Mouse (Mus musculus) urinary bladder, postnatal 14 days (tissue): ENCODE data around the gene Lgmn.

Source experiments
- DNase-seq: peaks from one replicate; pipeline ENCODE4 v3.0.0; 2021; ENCODE audit warnings: low spot score

Gene Lgmn

DNA sequence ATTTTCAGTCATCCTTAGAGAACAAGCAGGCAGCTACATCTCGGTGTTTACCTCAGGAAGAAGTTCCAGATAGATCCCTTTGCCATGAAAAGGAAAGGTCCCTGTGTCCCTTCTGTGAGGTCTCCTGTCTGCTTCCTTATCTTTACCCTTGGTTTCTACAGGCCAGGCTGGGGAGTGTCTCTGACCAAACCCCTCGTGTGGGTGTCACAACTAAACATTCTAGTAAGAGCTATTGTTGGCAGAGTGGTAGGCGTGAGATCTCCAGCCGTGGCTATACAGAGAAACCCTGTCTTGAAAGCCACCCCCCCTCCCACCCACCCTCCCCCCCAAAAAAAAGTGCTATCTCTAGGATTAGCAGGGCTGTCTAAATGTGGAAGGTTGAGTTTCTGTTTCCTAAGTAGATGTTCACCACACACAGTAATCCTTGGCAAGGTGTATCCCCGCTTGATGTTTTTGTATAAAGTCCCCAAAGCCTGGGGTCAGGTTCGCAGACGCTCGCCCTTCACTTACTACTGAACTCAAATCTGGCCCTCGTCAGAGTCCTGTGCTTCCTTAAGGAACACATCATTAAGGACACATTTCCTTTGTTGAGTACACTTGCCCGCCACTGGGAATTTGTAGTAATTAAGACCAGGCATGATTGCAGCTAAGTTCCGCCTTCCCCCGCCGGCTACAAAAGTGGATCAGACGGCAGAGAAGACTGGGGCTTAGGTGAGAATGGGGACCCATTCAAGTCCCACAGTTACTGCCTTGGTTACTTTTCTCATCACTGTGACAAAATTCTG is 94.4 kb downstream of the Lgmn start:
- DNase-seq: no peak
